Mouse (Mus musculus) heart, postnatal 36 days (tissue): ENCODE results near the gene Hc. TPM values are rescaled to one million over a fixed set of nuclear protein-coding genes. Genes with fewer than 3 reads are reported as not detected.

Experiments used
- DNase-seq, 2 experiments: peaks; one replicate each; pipeline ENCODE4 v3.0.0; 2021 to 2022
- intact Hi-C: fragments of 180-260 bp; cut with DNase I; formaldehyde crosslinking; loops from one replicate; pipeline ENCODE4 v1.15.1; 2025
- total RNA-seq, 2 experiments: library from RNA; stranded (reverse); gene quantifications; 2 replicates each; pipeline ENCODE4 v1.2.3; 2021

The Hc gene
- total RNA-seq, result not detected

GRCm38 (mm10) chr2:35061338-35061737, at the start of gene Hc:
Gene Hc (minus strand): TSS chr2:35061438.
- intact Hi-C loops, result no loop called here
- DNase-seq, result no peak

GRCm38 (mm10) chr2:35110521-35110920, 49.3 kb upstream of the Hc start:
- intact Hi-C loops, result no loop called here
- DNase-seq, result no peak

- no peak for DNase-seq
- intact Hi-C loops, result loop anchor here (2.0 to 5.0 kb wide), 6 partner anchors 23 to 438 kb away; partner anchors contain the start of genes Cutal and Psmd5
Observed at GRCm38 (mm10) chr2:35109924-35110304, 48.7 kb upstream of the Hc start.

- intact Hi-C loops, result loop anchor here (2.0 to 5.0 kb wide), 6 partner anchors 23 to 437 kb away; partner anchors contain the start of genes Cutal and Psmd5
- DNase-seq, result peak; percentile 97 to 99
Observed at GRCm38 (mm10) chr2:35109141-35109923, 48.1 kb upstream of the Hc start, which contains the start of gene Cntrl. Gene Cntrl (plus strand): TSS chr2:35109492.

- peak in 1 of 2 experiments; percentile 20 for DNase-seq
- intact Hi-C loops, result loop anchor here (2.0 to 5.0 kb wide), 6 partner anchors 24 to 436 kb away; partner anchors contain the start of genes Cutal and Psmd5
Observed at GRCm38 (mm10) chr2:35108712-35109111, 47.5 kb upstream of the Hc start.

GRCm38 (mm10) chr2:35107984-35108635, 46.9 kb upstream of the Hc start:
- intact Hi-C loops, result loop anchor here (2.0 to 5.0 kb wide), 6 partner anchors 25 to 436 kb away; partner anchors contain the start of genes Cutal and Psmd5
- DNase-seq, result peak in 1 of 2 experiments; percentile 5

- intact Hi-C loops, result loop anchor here (5.0 kb wide), 5 partner anchors 58 to 433 kb away; partner anchors contain the start of genes Cutal and Psmd5
- DNase-seq, result no peak
Observed at GRCm38 (mm10) chr2:35104843-35105242, 43.6 kb upstream of the Hc start.

GRCm38 (mm10) chr2:35103558-35103957, 42.3 kb upstream of the Hc start:
- no peak for DNase-seq
- intact Hi-C loops, result no loop called here

- intact Hi-C loops, result no loop called here
- no peak for DNase-seq
Observed at GRCm38 (mm10) chr2:35102777-35103176, 41.5 kb upstream of the Hc start.

- intact Hi-C loops, result no loop called here
- no peak for DNase-seq
Observed at GRCm38 (mm10) chr2:35101443-35101842, 40.2 kb upstream of the Hc start, which contains the start of gene AI182371. Gene AI182371 (minus strand): TSS chr2:35101543.

- intact Hi-C loops, result no loop called here
- no peak for DNase-seq
Observed at GRCm38 (mm10) chr2:35100529-35100928, 39.3 kb upstream of the Hc start.

- DNase-seq, result no peak
- intact Hi-C loops, result no loop called here
Observed at GRCm38 (mm10) chr2:35087418-35087817, 26.2 kb upstream of the Hc start.

GRCm38 (mm10) chr2:35079166-35079565, 17.9 kb upstream of the Hc start:
- no peak for DNase-seq
- intact Hi-C loops, result no loop called here

- intact Hi-C loops, result no loop called here
- no peak for DNase-seq
Observed at GRCm38 (mm10) chr2:35074328-35074727, 13.1 kb upstream of the Hc start.

- intact Hi-C loops, result no loop called here
- DNase-seq, result no peak
Observed at GRCm38 (mm10) chr2:35072547-35072946, 11.3 kb upstream of the Hc start.

- intact Hi-C loops, result no loop called here
- no peak for DNase-seq
Observed at GRCm38 (mm10) chr2:35070275-35070674, 9.0 kb upstream of the Hc start.

GRCm38 (mm10) chr2:35069124-35069523, 7.9 kb upstream of the Hc start:
- no peak for DNase-seq
- intact Hi-C loops, result no loop called here

- DNase-seq, result no peak
- intact Hi-C loops, result no loop called here
Observed at GRCm38 (mm10) chr2:35067117-35067516, 5.9 kb upstream of the Hc start.

GRCm38 (mm10) chr2:35066525-35067082, 5.4 kb upstream of the Hc start:
- no peak for DNase-seq
- intact Hi-C loops, result no loop called here

- intact Hi-C loops, result no loop called here
- DNase-seq, result no peak
Observed at GRCm38 (mm10) chr2:35063333-35064030, 2.2 kb upstream of the Hc start.

- DNase-seq, result no peak
- intact Hi-C loops, result no loop called here
Observed at GRCm38 (mm10) chr2:35060897-35061296, 341 bp downstream of the Hc start.
